Mouse (Mus musculus): ENCODE measurements around the gene Mymk.

- TF ChIP-seq CTCF (IDR thresholded peaks at IDR 0.05; ENCODE audit: insufficient read depth, low read length) (no peak), POLR2A (IDR thresholded peaks at IDR 0.05; ENCODE audit: borderline replicate concordance, extremely low read depth, low read depth, low read length) (no peak)
These were observed 13.7 kb downstream of the Mymk start for GRCm38 (mm10) chr2:27058251-27058650.

All from lung, adult 2 months (tissue).